Mouse (Mus musculus) neutrophil, adult 5-6 weeks (primary cell): ENCODE measurements at regions not wholly inside any gene's neighbourhood (a gene's known extent, or its start where the extent isn't known, plus 50 kb on each side); places are given as distances from the start of the nearest gene placed in this dataset.

Source experiments
- ATAC-seq: fragments of 151-379, 151-347 bp; 2 replicates; pipeline ENCODE4 v1.8.0; 2017; ENCODE audit warnings: mild to moderate bottlenecking, moderate TSS enrichment; ENCODE audit not compliant: insufficient number of reproducible peaks, poor library complexity, low FRiP score, severe bottlenecking; ENCODE audit errors: extremely low read depth

GRCm38 (mm10) chr6:103377277-103377676 is 133.1 kb upstream of the Chl1 start:
- ATAC-seq, result no peak

GRCm38 (mm10) chr6:103378047-103378446 is 132.3 kb upstream of the Chl1 start:
- ATAC-seq, result no peak

GRCm38 (mm10) chr6:103381030-103381429 is 129.4 kb upstream of the Chl1 start:
- no peak for ATAC-seq

GRCm38 (mm10) chr6:103381930-103382329 is 128.5 kb upstream of the Chl1 start:
- ATAC-seq, result no peak

- ATAC-seq, result no peak
Observed at GRCm38 (mm10) chr6:103386591-103386990, 123.8 kb upstream of the Chl1 start.

GRCm38 (mm10) chr6:103405961-103406360 is 104.4 kb upstream of the Chl1 start:
- no peak for ATAC-seq

GRCm38 (mm10) chr6:103414888-103415287 is 95.5 kb upstream of the Chl1 start:
- no peak for ATAC-seq

GRCm38 (mm10) chr6:103421013-103421933 is 89.1 kb upstream of the Chl1 start:
- ATAC-seq, result no peak

- ATAC-seq, result no peak
Observed at GRCm38 (mm10) chr6:103430933-103431594, 79.3 kb upstream of the Chl1 start.

GRCm38 (mm10) chr6:103431595-103431957 is 78.8 kb upstream of the Chl1 start:
- no peak for ATAC-seq
